Mouse (Mus musculus) activated CD4-positive, CD25-positive, alpha-beta regulatory T cell, adult 4 months (primary cell): Measurements from ENCODE around the gene Ccl5. TPM values are rescaled to one million over a fixed set of nuclear protein-coding genes. Genes with fewer than 3 reads are reported as not detected.

Source experiments
- ATAC-seq: one replicate; pipeline ENCODE4 v1.8.0; 2017
- polyA plus RNA-seq, 2 experiments: library from polyadenylated mRNA; unstranded; fragments of 100-300 nt; shearing (Covaris generic); gene quantifications; one replicate each; pipeline ENCODE4 v1.2.1; 2017

Ccl5 gene
- polyA plus RNA-seq, 2 experiments from 2014 or later: 462 to 551 TPM

GRCm38 (mm10) chr11:83538705-83539314 is 8.5 kb upstream of the Ccl5 start:
- ATAC-seq: no peak

DNA sequence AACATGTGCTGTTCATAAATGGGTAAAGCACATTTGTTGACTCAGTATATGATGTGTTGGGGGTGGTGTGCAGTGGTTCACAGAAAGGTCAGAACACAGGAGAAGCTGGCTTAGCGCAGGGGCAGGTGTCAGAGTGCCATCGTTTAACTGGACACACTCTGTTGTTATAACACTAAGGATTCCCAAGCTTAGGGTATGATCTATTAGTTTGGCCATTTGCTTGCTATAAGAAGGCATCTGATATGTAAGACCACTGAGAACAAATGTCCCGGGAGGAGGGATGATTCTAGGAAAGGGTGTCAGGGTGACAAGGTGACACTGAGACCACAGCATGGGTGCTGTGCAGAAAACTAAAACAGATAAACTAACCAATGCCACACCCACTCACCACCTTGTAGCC is 6.5 kb upstream of the Ccl5 start:
- ATAC-seq: no peak

GRCm38 (mm10) chr11:83534609-83535423 is 4.5 kb upstream of the Ccl5 start:
- peak; percentile 62 for ATAC-seq

DNA sequence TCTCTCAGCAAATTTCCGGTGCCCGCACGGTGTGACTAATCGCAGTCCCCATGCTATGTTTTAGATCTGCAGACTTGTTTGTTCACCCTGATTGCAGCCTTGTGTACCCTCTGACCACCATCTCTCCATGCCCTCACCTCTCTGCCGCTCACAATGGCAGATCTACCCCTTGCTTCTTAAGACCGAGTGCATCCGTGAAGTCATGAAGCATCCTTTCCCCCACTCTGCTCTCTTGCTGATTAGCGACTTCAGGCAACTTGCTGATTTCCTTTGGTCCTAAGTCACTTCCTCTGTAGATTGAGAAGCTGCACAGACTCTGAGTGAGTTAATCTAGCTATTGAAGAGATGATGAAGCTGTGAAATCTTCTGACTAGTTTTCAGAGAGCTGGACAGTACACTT is 3.8 kb upstream of the Ccl5 start:
- ATAC-seq: peak; percentile 33

GRCm38 (mm10) chr11:83533192-83533591 is 2.9 kb upstream of the Ccl5 start:
- ATAC-seq: no peak

- no peak for ATAC-seq
Observed at GRCm38 (mm10) chr11:83529024-83529423, 1.3 kb downstream of the Ccl5 start.

- ATAC-seq: no peak
Observed at GRCm38 (mm10) chr11:83522075-83522474, 8.2 kb downstream of the Ccl5 start, which contains the start of gene Heatr9. Gene Heatr9, minus strand, starts transcription at chr11:83522175.

DNA sequence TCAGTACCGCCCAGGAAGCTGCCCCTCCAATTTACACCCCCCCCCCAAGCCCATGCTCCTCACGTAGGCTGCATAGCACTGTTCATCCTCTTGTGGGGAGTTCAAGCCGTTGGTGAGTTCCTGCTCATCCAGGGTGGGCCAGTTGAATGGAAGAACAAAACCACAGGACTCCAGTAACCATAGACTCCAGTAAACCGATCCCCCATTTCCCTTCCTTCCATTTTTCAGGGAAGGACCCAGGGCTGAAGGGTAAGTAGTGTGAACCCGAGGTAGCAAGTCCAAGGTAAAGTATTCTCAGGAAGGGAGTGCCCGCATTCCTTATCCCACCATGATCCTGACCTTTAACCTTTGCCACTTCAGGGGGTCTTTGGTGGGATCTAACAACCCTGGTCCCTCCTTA is 11.9 kb downstream of the Ccl5 start:
- ATAC-seq: no peak

DNA sequence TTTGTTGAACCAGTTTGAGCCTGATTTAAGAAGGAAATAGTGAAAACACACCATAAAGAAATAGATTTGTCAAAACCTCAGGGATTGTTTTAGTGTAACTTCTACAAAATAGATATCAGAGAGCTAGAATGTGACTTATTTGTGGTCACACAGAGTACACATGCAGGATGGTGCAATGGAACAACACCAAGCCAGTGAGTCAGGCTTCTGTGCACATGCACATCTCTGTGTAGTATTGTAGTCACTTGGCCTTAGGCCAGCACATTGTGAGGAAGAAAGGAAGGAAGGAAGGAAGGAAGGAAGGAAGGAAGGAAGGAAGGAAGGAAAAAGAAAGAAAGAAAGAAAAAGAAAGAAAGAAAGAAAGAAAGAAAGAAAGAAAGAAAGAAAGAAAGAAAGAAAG is 13.2 kb downstream of the Ccl5 start:
- no peak for ATAC-seq

DNA sequence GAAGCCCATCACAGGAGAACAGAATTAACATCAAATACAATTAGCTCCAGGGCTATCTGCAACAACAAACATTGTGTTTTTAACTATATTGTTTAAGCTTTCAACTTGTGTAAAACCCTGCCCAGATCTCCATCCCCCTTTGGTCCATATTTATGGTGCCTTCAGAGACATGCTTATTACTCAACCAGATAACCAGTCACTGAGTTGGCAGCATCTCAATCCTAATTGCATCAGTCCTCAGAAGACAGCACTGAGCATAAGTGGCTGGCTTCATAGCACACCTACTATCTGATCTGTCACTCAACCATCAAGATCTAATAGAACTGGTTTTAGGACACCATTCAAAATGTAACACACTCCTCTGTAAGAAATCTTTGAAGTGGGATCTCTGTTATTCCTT is 20.8 kb downstream of the Ccl5 start:
- ATAC-seq: no peak

GRCm38 (mm10) chr11:83504308-83504707 is 26.0 kb downstream of the Ccl5 start:
- ATAC-seq: no peak

GRCm38 (mm10) chr11:83495571-83495970 is 34.7 kb downstream of the Ccl5 start:
- no peak for ATAC-seq

DNA sequence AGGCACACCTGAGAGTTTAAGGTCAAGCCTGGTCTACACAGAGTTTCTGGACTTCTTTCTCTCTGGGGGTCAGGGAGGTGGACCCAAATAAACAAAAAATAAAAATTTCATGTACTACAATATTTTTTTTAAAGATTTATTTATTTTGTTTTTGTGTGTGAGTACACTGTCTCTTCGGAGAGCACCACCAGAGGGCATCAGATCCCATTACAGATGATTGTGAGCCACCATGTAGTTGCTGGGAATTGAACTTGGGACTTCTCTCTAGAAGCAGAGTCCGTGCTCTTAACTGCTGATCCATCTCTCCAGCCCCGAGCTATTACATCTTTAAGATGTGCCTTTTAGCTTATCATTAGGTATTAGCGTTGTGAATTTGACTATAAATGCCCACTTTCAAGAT is 38.8 kb downstream of the Ccl5 start:
- ATAC-seq: no peak

Other genes starting within 250 kb of the Ccl5 start
- gene Slfn14, start 243.8 kb downstream of the Ccl5 start, polyA plus RNA-seq: not detected
- 10 to 100 TPM; 51.1 to 58.1 TPM for gene Ap2b1, start 231.5 kb downstream of the Ccl5 start, polyA plus RNA-seq
- 10 to 100 TPM; 12.2 to 16.4 TPM for gene Pex12, start 227.9 kb downstream of the Ccl5 start, polyA plus RNA-seq
- not detected for gene Rasl10b, start 121.4 kb downstream of the Ccl5 start, polyA plus RNA-seq
- not detected for gene Gas2l2, start 101.1 kb downstream of the Ccl5 start, polyA plus RNA-seq
- gene 1700020L24Rik, start 92.8 kb downstream of the Ccl5 start, polyA plus RNA-seq: under 1 TPM; 0.71 to 0.92 TPM
- gene Mmp28, start 67.4 kb downstream of the Ccl5 start, polyA plus RNA-seq: not detected
- gene Taf15, start 57.4 kb downstream of the Ccl5 start, polyA plus RNA-seq: 10 to 100 TPM; 10.8 to 12.5 TPM
- gene Heatr9, start 8.3 kb downstream of the Ccl5 start, polyA plus RNA-seq: under 1 TPM; 0.25 to 0.46 TPM
- gene Ccl9, start 48.1 kb upstream of the Ccl5 start, polyA plus RNA-seq: under 1 TPM in 1 of 2 experiments, not detected in 1; 0.67 TPM
- 1 to 10 TPM in 1 of 2 experiments, not detected in 1; 1.4 TPM for gene Ccl6, start 62.6 kb upstream of the Ccl5 start, polyA plus RNA-seq
- gene Rpl9-ps1, start 115.1 kb upstream of the Ccl5 start, polyA plus RNA-seq: 1 to 10 TPM in 1 of 2 experiments, not detected in 1; 2.2 TPM
- 1 to 10 TPM; 1.2 to 5.1 TPM for gene Ccl3, start 118.8 kb upstream of the Ccl5 start, polyA plus RNA-seq
- gene Ccl4, start 132.1 kb upstream of the Ccl5 start, polyA plus RNA-seq: 10 to 100 TPM; 14.3 to 40.5 TPM
- not detected for gene Wfdc17, start 173.5 kb upstream of the Ccl5 start, polyA plus RNA-seq
- not detected for gene Wfdc18, start 178.5 kb upstream of the Ccl5 start, polyA plus RNA-seq
- gene Wfdc21, start 216.4 kb upstream of the Ccl5 start, polyA plus RNA-seq: not detected
- 10 to 100 TPM; 27.8 to 28.1 TPM for gene Heatr6, start 223.2 kb upstream of the Ccl5 start, polyA plus RNA-seq